Mouse (Mus musculus) retina, postnatal 1 day (tissue): ENCODE measurements at regions not wholly inside any gene's neighbourhood (a gene's known extent, or its start where the extent isn't known, plus 50 kb on each side); places are given as distances from the start of the nearest gene placed in this dataset.

Source experiments
- DNase-seq: peaks from one replicate; pipeline ENCODE4 v3.0.0-alpha.2; 2012

GRCm38 (mm10) chr14:61904426-61905124 is 297.3 kb downstream of the Kcnrg start:
- DNase-seq: no peak

GRCm38 (mm10) chr14:61918113-61918512 is 310.9 kb downstream of the Kcnrg start:
- DNase-seq: no peak

GRCm38 (mm10) chr14:61931811-61932210 is 324.6 kb downstream of the Kcnrg start:
- no peak for DNase-seq

- DNase-seq: peak; percentile 66
These were observed 334.4 kb downstream of the Kcnrg start for GRCm38 (mm10) chr14:61941682-61942081.

GRCm38 (mm10) chr14:61945659-61946058 is 338.4 kb downstream of the Kcnrg start:
- DNase-seq: no peak

GRCm38 (mm10) chr14:61949446-61949845 is 342.2 kb downstream of the Kcnrg start:
- DNase-seq: peak; percentile 3

- peak; percentile 14 for DNase-seq
These were observed 342.4 kb upstream of the Rnaseh2b start for GRCm38 (mm10) chr14:61950004-61950403.

GRCm38 (mm10) chr14:61953029-61953428 is 339.4 kb upstream of the Rnaseh2b start:
- no peak for DNase-seq

- DNase-seq: no peak
These were observed 337.0 kb upstream of the Rnaseh2b start for GRCm38 (mm10) chr14:61955416-61955815.

GRCm38 (mm10) chr14:61960243-61960957 is 332.0 kb upstream of the Rnaseh2b start:
- DNase-seq: no peak

- no peak for DNase-seq
These were observed 323.9 kb upstream of the Rnaseh2b start for GRCm38 (mm10) chr14:61968467-61968866.

GRCm38 (mm10) chr14:61968957-61969535 is 323.3 kb upstream of the Rnaseh2b start:
- no peak for DNase-seq

GRCm38 (mm10) chr14:61970591-61970990 is 321.8 kb upstream of the Rnaseh2b start:
- DNase-seq: no peak

GRCm38 (mm10) chr14:61971100-61972088 is 321.0 kb upstream of the Rnaseh2b start:
- DNase-seq: no peak

- DNase-seq: no peak
These were observed 317.1 kb upstream of the Rnaseh2b start for GRCm38 (mm10) chr14:61975301-61975732.

- no peak for DNase-seq
These were observed 311.8 kb upstream of the Rnaseh2b start for GRCm38 (mm10) chr14:61980581-61980980.

- DNase-seq: no peak
These were observed 306.8 kb upstream of the Rnaseh2b start for GRCm38 (mm10) chr14:61985575-61985974.

GRCm38 (mm10) chr14:61986203-61986602 is 306.2 kb upstream of the Rnaseh2b start:
- no peak for DNase-seq

- DNase-seq: no peak
These were observed 297.1 kb upstream of the Rnaseh2b start for GRCm38 (mm10) chr14:61995253-61995652.

- DNase-seq: no peak
These were observed 294.7 kb upstream of the Rnaseh2b start for GRCm38 (mm10) chr14:61997736-61998135.

GRCm38 (mm10) chr14:61998259-61998658 is 294.1 kb upstream of the Rnaseh2b start:
- no peak for DNase-seq

- DNase-seq: peak; percentile 88
These were observed 290.9 kb upstream of the Rnaseh2b start for GRCm38 (mm10) chr14:62001481-62001949.

- DNase-seq: no peak
These were observed 290.3 kb upstream of the Rnaseh2b start for GRCm38 (mm10) chr14:62002131-62002530.
